Mouse (Mus musculus) neural tube, embryonic 10.5 days (tissue): ENCODE measurements around the gene Rph3al.
A peak's percentile ranks its signal among the peaks of the same experiment; 100 is the strongest.

Experiments
- DNase-seq: peaks from one replicate; pipeline ENCODE4 v3.0.0-alpha.2; 2017; ENCODE audit warnings: low spot score; ENCODE audit errors: extremely low spot score

Gene Rph3al

DNA sequence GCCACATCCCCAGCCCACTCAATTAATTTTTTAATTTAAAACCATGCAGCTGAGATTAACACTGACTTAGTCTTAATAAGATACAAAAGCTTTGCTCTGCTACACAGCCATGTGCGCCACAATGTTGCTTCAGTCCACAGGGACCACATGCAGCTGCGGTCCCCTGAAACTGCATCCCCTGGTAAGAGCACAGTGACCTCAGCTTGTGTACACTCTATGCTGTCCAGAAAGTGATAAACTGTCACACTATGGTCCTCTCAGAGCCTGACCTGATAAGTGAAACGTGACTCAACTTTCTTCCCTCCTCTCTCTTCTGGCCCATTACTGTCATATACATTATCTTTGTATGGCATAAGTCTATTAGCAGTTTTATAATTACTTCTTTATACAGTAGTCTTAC is 12.2 kb upstream of the Rph3al start:
- no peak for DNase-seq

DNA sequence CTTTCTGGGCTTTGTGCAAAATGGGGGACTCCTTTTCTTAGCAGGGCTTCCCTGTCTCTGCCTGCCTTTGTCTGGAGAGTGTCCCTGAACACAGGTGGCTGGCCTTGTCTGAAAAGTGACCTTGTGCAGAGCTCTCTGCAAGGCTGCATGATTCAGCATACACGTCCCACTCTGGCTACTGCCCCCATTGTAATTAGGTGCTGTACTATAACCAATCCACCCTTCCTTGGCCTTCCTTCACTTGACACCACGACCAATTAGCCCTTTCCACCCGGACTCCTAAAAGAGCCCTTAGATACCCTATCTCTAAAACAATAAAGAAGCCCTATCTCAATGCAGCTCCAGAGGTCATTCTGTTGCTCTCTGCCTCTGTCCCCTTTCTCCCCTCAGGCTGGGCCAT is 10.6 kb upstream of the Rph3al start:
- DNase-seq: no peak

DNA sequence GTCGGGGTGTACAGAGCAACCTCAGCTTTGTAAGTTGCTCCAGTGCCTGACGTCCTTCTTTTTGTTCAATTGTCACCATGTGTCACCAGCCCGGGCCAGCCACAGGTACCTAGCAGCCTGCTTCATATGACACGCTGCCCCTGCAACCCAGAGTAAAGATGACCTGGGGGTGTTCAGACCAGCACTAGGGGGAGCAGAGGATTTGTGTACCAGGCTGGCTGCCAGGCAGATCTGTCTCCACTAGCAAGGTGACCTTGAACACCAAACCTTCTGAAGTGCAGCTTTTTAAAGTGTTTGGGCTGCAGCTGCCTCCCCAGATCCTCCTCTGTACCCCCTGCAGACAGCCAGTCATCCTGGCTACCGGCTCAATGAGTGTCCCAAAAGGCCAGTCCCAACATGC is 9.0 kb upstream of the Rph3al start:
- DNase-seq: no peak

DNA sequence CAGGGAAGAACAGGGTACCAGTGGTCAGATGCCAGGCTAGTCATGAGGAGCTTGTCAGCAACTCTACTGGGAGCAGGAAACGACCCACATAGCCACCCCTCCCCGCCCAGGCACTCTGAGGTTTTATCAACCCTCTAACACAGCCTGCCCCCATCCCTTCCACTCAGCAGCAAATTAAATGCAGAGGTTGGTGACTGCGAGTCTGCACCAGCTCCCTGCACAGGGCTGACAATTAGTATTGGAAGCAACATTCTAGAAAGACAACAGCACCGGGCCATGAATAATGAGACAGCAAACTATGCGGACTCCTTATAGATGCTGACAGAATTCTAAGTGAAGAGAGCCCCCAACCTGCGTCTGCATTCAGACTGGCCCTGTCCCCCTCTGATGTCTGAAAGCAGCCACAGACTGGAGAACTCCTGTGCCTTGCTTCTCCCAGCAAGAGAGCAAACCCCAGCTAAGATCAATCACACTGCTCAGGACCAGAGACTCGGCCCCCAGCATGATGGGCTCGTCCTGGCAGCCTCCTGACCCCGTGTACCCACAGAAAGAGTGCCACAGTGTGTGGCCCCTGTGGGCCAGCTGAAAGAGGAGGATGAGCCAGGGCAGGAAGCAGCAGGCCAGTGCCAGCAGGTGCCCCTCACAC is 7.7 kb upstream of the Rph3al start:
- DNase-seq: no peak

DNA sequence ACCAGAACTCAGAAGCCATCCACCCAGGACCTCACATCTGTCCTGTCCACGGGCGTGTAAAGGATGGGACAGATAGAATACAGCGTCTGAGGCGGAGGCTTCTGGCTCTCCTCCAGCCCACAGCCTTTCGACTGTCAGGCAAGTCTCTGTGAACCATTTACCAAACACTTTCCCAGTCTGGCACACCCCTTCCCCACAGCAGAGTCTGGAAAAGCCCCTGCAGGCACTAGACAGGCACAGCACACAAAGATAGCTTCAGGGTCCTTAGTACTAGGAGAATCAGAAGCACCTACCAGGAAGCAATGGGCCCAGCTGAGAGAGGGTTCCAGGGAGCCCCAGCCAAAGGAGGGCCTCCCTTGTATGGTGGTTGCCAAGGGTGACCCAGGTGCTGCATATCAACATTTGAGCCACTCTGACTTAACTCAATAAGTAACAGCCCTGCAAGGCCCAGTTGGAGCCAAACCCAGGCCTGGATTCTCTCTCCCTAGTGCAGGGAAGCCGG is 808 bp downstream of the Rph3al start:
- peak; percentile 34 for DNase-seq

DNA sequence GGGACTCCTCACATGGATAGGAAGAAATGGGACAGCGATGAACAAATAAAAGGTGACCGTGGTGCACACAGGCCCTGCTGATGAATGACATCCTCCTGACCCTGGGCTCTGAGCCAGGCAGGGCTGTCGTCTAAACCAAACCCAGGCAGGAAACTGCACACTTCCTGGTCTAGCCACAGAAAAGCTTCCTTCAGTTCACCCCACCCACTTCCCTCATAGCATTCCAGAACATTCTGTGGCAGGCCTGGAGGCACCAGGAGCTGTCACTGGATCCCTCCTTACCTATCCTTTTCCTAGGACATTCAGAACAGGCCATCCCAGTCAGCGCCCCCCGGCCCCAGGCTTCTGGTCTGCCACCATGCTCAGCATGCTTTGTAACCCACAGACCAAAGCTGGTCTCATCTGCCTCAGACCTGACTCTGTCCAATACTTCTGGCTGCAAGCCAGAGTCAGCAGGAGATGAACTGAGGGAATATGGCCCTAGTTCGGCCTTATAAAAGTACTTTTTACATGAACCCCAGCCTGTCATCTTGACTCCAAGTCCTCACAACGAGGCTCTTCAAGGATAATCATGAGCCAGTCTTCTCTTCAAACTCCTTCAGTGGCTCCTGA is 2.3 kb downstream of the Rph3al start:
- no peak for DNase-seq

DNA sequence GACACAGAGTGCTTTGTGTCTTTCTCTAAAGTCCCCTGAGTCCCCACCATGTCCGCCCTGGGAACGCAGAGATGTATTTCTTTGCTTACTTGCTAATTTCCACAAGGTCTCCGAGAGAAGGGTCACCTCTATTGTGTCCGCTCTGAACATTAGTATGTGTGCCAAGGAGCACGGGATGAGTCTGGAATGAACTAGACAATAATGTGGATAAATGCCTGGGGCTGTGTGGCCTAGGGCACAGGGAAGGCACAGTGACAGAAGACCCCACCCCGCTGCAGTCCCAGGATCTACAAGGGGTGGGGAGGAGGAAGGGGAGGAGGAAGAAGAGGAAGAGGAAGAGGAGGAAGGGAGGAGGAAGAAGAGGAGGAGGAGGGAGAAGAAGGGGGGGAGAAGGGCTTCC is 3.8 kb downstream of the Rph3al start:
- no peak for DNase-seq

DNA sequence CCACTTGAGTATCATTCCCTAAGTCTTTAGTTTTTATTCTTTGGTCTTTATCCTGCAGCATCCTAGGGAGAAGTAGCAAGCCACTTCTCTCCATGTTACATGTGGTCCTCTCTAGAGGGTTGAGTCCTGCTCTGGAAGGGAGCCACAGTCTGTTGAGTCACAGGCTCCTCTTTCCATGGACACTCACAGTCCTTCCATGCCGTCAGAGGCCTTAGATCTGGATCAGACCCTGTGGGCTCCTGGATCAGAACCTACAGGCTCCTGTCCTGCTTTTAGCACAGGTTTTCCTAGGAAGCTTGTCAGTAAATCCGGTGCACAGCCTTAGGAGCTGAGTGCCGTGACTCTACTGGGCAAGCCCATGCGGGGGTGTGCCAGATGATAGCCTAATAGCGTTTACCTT is 4.9 kb downstream of the Rph3al start:
- no peak for DNase-seq

DNA sequence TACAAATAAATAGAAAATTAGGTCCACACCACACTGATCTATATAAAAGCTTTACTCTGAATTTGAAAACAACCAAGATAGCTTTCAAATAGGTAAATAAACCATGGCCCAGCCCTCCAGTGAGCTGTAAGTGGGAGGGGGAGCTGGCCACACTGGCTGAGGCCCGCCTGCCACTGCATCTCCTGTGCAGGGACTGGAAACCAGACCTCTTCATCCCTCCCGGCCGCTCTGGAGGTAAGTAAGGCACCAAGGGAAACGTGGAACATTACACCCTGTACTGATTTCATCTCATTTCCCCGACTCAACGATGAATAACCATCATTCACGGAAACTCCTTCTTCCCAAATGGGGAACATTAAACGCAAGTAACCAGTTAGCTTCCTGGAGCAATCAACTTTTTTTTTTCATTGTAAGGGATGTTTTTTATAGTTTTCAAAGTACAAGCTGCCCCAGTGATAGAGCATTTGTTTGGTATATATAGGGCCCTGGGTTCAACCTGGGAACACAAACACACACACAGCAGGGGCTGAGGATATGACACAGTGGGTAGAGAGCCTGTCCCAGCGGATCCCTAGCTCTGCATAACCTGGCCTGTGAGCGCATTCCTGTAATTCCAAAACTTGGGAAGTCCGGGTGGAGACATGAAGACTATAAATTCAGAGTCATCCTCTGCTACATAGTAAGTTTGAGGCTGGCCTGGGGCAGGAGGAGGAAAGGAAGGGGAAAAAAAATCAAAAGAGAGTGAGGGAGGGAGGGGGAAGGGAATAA is 7.1 kb downstream of the Rph3al start:
- no peak for DNase-seq

DNA sequence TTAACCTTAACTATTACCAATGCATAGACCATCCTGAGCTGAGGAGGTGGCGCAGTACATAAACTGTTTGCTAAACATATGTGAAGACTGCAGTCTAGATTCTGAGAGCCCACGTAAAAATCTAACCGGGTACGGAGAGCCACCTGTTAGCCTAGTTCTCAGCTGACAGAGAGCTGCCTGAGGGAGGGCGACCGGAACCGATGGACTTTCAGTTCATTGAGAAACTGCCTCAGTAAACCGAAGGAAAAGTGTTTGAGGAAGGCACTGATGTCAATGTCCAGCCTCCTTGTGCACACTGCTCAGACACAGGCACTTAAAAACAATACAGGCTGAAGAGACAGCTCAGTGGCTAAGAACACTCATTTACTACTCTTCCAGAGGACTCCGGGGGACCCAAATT is 8.0 kb downstream of the Rph3al start:
- DNase-seq: no peak

DNA sequence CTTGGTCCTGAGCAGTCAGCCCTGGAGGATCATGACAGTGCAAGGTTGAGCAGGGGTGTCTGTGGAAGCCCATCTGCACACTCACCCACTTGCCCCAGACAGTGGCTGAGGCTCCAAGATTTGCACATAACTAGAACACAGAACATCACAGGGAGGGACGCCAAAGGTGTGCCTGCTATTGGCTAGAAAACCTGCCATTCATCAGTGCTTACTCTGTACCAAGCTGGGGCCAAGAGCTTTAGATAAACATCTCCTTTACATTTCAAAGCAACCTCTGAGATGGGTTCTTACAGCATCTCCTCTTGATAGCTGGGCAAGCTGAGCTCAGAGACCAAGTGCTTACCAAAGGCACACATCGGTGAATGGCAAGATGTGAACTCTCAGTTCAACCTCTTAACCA is 10.3 kb downstream of the Rph3al start:
- DNase-seq: no peak

DNA sequence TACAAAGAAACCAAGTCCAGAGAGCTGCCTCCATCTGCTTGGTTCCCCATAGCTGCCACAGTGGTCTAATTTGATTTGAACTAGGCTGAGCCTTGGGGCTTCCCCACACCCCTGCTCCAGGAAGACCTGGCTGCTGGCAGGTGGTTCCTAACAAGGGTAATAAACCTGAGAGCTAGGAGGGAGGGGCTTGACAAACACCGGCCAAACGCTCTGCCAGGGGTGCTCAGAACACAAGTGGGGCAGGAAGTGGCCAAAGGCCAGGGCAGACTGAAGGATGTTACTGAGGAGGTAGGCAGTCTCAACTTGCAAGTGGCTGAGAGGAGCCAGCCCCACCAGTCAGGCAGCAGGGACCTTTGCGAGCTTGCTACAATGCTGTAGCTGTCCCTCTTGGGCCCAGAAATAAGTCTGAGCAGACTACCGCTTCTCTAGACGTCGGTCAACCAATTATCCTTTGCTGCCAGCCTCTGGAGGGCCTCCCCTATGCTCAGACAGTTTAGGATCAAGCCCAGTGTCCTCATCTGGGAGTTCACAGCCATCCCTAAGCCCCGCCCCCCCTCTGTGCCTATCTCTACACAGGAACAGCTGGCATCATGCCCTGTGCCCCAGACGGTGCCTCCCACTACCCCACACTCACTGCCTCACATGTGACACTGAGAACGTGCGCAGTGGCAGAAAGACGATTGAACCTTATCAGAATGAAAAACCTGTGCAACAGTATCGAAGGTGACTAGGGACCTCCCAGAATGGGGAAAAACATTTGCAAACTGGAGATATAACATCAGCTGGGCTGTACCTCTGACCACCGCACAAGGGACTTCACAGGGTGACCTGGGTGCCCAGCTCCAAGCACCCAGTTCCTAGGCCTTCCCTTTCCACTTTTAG is 11.6 kb downstream of the Rph3al start:
- no peak for DNase-seq

DNA sequence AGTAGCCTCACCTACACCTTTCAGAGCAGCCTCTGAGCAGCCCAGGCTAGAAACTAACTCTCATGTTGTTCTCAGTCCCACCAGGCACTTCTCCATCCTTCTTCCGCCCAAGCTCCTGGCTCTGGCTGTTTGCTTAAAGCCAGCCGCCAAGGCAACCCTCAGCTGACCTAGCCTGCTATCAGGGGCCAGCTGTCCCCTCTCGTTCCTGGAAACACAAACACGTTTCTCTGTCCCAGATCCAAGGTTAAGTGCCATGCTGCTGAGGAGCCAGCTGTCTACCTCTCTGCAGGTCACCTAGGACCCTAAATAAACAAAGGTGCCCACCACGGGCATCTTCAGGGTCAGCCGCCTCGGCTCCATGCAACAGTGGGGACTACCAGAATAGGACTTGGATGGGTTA is 12.4 kb downstream of the Rph3al start:
- no peak for DNase-seq

DNA sequence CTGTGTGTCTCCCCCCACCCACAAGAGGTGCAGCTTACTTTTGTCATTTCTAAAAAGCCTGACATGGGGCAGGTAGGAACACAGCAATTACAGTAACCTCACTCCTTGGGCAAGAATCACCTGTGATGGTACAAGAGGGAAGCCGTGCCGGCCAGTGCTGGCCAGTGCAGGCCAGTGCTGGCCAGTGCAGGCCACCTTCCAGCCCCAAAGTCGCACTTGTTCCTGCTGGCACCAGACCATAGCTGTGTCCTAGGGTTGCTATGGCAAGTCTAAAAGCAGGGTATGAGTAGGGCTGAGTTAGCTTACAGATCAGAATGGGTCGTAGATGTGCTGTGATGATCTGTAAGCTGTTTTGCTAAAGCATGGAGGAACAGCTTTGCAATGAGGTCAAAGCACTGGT is 15.5 kb downstream of the Rph3al start:
- DNase-seq: no peak

DNA sequence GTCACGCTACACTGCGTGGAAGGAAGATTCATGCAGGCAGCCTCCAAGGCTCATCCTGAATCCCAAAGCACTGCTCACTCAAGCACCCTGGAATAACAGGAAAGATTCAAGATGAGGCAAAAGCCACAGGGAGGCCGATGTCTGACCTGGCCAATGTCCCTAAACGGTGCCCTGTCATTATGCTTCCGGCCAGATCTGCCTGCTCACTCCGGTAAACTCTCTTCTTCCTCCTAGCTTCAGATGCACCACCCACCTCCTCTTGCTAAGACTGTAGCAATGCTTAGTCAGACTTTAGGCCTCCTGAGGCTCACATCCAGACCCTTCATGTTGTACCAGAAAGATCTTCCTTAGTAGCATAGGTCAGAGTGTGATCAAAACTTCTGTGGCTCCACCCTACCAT is 19.1 kb downstream of the Rph3al start:
- no peak for DNase-seq

DNA sequence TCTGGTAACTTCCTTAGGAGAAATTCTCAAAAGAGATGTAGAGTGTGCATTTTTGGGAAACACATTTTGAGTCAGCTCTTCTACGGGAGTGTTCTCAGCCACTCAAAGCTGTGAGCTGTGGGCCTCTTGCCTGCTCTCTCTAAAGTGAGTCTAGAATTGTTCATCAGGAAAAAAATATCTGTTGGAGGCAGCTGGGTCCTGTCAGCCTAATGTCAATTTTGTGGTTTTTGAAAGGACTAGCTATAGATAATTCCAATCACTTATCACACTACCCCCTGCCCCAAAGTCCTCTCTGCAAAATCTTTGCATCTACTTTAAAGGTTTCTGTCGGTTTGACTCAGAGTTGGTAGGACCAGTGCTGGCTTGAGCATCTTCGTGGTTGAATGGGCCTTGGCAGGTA is 20.9 kb downstream of the Rph3al start:
- no peak for DNase-seq

DNA sequence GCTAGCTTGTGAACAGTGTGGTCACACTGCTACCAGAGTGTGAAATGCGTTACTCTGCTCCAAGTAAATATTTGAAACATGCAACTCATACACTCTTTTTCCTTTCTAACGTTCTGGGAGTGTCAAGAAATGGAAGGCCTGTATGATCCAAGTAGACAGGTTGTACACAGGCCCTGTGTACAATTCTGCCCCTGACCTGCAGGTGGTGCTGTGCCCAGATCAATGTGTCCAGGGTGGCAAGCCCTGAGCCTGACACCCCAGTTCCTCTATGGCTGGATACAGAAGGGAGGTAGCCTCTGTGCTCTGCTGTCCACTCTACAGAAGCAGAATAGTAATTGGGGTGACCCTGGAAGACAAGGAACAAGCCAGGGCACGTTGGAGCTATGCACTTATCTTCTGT is 24.3 kb downstream of the Rph3al start:
- DNase-seq: no peak

DNA sequence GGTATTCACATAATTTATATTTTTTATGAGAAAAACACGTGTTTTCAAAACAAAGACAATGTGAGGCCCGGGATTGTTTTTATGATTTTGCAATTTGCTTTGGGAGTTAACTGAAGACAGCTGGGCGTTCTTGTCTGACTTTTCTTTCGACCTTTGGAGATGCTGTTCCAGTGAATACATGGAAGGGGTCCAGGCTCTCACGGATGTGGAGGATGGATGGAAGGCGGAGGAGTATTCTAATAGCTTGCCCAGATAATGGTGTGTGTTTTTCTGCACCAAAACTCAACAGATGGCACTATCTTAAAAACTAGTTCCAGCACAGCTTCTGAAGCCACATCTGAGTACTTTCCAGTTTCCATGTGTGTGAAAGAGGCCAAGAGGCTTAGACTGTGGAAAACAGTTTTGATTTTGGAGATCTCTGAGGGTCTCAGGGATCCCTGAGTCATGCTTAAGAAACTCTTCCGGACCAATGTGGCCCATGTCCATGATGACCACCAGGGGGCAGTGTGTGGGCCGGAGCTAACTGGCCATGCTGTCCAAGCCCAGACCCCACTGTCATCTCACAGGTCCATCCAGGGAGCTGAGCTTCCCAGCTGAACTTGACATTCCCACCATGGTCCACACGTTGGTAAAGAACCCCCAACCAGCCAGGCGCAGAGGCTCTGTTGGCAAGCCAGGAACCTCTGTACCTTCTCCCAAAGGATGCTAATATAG is 25.1 kb downstream of the Rph3al start:
- peak; percentile 79 for DNase-seq

DNA sequence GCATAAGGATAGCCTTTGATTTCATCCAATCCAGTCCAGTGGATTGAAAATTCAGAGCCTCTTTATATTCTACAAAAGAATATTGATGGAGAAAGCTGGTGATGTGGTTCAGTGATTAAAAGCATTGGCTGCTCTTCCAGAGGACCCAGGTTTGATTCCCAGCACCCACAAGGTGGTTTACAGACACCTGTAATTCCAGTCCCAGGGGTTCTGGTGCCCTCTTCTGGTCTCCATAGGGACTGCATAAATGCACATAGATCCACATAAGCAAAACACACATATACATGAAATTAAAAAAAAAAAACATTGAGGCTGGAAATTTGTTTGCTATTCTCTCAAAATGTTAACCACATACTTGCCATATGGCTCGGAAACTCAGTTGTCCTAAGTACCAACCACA is 26.3 kb downstream of the Rph3al start:
- DNase-seq: no peak

DNA sequence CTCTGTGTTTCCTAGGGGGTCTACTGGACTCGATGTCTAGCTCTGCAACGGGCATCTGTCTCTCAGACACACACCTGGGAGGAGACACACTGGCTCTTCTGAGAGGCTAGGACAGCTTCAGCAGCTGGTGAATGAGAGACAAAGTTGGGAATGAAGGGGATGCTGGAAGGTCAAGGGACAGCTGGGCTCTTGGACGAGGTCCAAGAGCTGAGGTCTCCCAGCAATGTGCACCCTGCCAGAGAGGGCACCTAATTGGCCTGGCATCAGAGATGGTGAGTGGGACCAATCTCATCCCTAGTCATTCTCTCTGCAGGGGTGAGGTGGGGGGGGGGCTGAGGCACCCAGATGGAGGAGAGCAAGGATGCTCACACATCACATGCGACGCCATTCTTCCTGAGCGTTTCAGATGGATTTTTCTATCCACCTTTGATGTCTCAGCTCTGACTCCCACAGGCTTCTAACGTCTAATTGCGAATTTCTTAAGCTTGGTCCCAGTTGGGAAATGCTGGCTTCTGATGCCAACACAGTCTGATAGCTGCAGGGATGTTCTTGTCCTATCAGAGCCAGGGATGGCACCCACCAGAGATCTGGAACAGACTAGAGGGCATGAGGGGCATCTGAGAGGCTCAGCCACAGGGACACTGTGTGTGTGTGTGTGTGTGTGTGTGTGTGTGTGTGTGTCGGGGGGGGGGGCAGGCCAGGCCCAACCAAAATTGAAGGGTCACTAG is 28.4 kb downstream of the Rph3al start:
- DNase-seq: no peak
